Mouse (Mus musculus) ES-Bruce4 (cell line): ENCODE results near the gene Fam184b.

Source experiments
- CTCF ChIP-seq: IDR thresholded peaks from one replicate; pipeline ENCODE4 v1.8.1; 2011; ENCODE audit warnings: low read depth, low read length
- EP300 ChIP-seq: IDR thresholded peaks from 2 replicates; pipeline ENCODE4 v1.6.1; 2011; ENCODE audit warnings: low read depth, low read length; ENCODE audit not compliant: insufficient read depth
- POLR2A ChIP-seq: IDR thresholded peaks from one replicate; pipeline ENCODE4 v1.8.1; 2011; ENCODE audit warnings: low read length; ENCODE audit not compliant: insufficient read depth

DNA sequence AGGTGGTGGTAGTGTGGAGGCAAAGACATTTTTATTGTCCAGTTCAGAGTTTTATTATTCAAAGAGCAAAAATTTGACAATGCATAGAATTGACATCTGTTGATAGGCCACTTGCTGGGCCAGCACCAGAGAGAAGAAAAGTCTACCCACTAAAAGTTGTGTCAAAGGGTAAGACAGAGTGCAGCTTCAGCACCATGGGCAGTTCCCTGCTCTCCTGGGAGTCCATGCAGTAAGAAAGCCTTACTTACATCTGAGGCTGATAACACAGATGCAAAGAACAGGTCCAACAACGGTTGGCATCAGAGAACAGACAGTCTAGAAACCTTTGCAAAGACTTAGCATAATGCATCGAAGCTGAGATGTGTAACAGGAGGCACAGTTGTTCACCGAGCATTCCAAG is 109.7 kb downstream of the Fam184b start:
- no peak for TF ChIP-seq CTCF
- TF ChIP-seq POLR2A, result no peak
- no peak for TF ChIP-seq EP300
